In the genomic region with DNA sequence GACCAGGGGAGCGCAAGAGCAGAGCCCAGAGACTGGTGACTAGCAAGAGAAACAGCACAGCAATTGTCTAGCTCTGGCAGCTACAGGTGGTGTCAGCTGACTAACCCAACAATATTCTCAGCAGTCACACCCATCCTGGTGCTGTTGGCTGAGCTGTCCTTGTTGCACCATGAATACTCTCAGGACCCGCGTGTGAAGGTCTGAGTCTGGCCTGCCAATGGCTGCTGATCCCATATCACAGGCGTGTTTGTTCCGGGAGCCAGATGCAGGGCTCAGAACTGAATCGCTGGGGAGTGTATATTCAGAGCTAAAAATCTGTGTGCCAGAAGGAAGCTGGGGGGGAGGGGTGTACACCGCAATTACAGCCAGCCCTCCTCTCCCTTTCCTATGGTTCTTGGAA, we compare ENCODE assay signal across 11 mouse cellular contexts.
"Had no signal": no experiment of that assay in that cellular context is flagged by ENCODE, and none has a peak within 500 bp of the region (broad histone marks: within the 10 kb centered on the region; RNA-seq: fewer than 3 reads in every experiment).

No protein-coding gene starts in this region.

- DNase-seq: kidney, adult 8-10 months; kidney, postnatal 36 days; layer of hippocampus, adult 9-11 months; layer of hippocampus, postnatal 36 days; liver, embryonic 13.5 days; lung, adult 18-20 months; retina, postnatal 1 day; right cerebral cortex, postnatal 4 days; spleen, adult 18-20 months; thymus, adult 2 months; thymus, postnatal 25 days had no signal
